Mouse (Mus musculus): ENCODE measurements around the gene Irf4. TPM values are rescaled to one million over a fixed set of nuclear protein-coding genes. Genes with fewer than 3 reads are reported as not detected.

Gene Irf4
- polyA plus RNA-seq, 1 experiment from 2014 or later, result 0.27 TPM

Other genes starting within 250 kb of the Irf4 start
- gene Uqcrfs1, start 203.9 kb upstream of the Irf4 start, polyA plus RNA-seq (2014; fragmentation: Nextera tagmentation; extraction: Ambion mirVana), result 264 and 276 TPM in 2 replicates
- 16.3 and 22.5 TPM in 2 replicates for gene Dusp22, start 89.2 kb upstream of the Irf4 start, polyA plus RNA-seq (2014; fragmentation: Nextera tagmentation; extraction: Ambion mirVana)
- gene Hus1b, start 198.5 kb downstream of the Irf4 start, polyA plus RNA-seq (2014; fragmentation: Nextera tagmentation; extraction: Ambion mirVana), result 0.16 and 0.42 TPM in 2 replicates
- 18.6 and 33.2 TPM in 2 replicates for gene Exoc2, start 224.9 kb downstream of the Irf4 start, polyA plus RNA-seq (2014; fragmentation: Nextera tagmentation; extraction: Ambion mirVana)
- gene Gm5447, start 225.0 kb downstream of the Irf4 start, polyA plus RNA-seq (2014; fragmentation: Nextera tagmentation; extraction: Ambion mirVana), result 0.15 TPM in 1 of 2 replicates, not detected in the other